In the genomic region with DNA sequence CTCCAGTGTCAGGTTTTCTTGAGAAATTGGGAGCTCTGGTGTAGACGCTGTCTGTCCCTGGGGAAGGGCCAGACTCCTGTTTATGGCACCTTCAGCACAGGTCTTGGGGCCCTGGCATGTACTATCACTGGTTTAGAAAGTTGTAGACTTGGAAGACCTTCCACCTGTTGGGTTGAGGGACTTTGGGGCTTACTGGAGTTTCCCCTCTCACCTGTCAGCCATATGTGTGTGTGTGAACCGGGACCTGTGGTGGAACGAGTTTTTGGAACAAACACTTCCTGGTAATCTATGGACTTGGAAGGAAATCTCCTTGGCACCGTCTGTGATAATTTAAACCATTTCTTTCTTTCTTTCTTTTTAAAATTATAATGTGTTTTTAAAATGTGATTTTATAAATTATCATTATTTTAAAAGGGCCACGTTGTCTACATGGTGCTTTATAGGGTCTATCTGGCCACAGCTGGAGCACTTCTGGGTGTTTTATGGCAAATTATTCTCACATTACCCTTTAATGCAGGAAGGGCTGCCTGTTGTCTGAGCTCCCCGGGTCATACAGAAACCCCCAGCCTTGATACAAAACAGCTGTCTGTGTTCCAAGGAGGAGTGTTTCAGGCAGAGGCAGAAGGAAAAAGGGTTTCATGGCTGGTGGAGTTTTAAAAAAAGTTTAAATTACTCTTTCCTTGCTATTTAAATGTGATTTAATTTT, we compare ENCODE assay signal across 18 mouse cellular contexts.
A peak's percentile ranks its signal among the peaks of the same experiment; 100 is the strongest.
DNase-seq lines count a peak whose midpoint lies in the region; ATAC-seq and TF ChIP-seq lines count a peak whose summit lies in the region.
"Had no signal": no experiment of that assay in that cellular context is flagged by ENCODE, and none has a peak within 500 bp of the region (broad histone marks: within the 10 kb centered on the region; RNA-seq: fewer than 3 reads in every experiment).

No protein-coding gene starts in this region.

- peaks cover 10% of the 10 kb centered on the region for H3K4me1 ChIP-seq in hindbrain, embryonic 11.5 days (replicated peaks; ENCODE audit: control insufficient read depth, insufficient read depth, low read length)
- no peaks in the 10 kb centered on the region for H3K4me1 ChIP-seq in hindbrain, embryonic 16.5 days (ENCODE audit: control insufficient read depth, insufficient read depth, low read depth, low read length)
- H3K4me1 ChIP-seq in lung, embryonic 16.5 days (replicated peaks; ENCODE audit: control insufficient read depth, insufficient read depth, low read length) = peaks cover 2% of the 10 kb centered on the region; the same call in 1 of the 2 replicates
- H3K4me1 ChIP-seq in lung, adult 2 months (ENCODE audit: control insufficient read depth, insufficient read depth, low read length) = no peaks in the 10 kb centered on the region
- peaks cover 46% of the 10 kb centered on the region for H3K4me1 ChIP-seq in embryonic facial prominence, embryonic 13.5 days
- H3K4me1 ChIP-seq in neural tube, embryonic 11.5 days (ENCODE audit: control insufficient read depth, insufficient read depth, low read length) = peaks cover 14% of the 10 kb centered on the region
- H3K4me1 ChIP-seq: liver, embryonic 15.5 days had no signal

- H3K4me3 ChIP-seq in hindbrain, embryonic 11.5 days (ENCODE audit: low read depth, low read length) = no peak overlapping the region
- no peak overlapping the region for H3K4me3 ChIP-seq in hindbrain, embryonic 16.5 days (ENCODE audit: low read length)
- H3K4me3 ChIP-seq in lung, embryonic 16.5 days (ENCODE audit: low read length) = no peak overlapping the region
- no peak overlapping the region for H3K4me3 ChIP-seq in lung, adult 2 months (replicated peaks; ENCODE audit: extremely low read depth, low read depth, low read length)
- no peak overlapping the region for H3K4me3 ChIP-seq in embryonic facial prominence, embryonic 13.5 days
- H3K4me3 ChIP-seq in neural tube, embryonic 11.5 days (ENCODE audit: low read depth, low read length) = no peak overlapping the region
- H3K4me3 ChIP-seq: erythroblast, embryonic 14.5 days; heart, embryonic 15.5 days; hindbrain, embryonic 13.5 days; liver, embryonic 15.5 days; midbrain, embryonic 13.5 days had no signal

- H3K27ac ChIP-seq in hindbrain, embryonic 11.5 days (ENCODE audit: low read depth, low read length) = no peak overlapping the region
- no peak overlapping the region for H3K27ac ChIP-seq in hindbrain, embryonic 16.5 days (ENCODE audit: low read depth, low read length)
- H3K27ac ChIP-seq in lung, embryonic 16.5 days (ENCODE audit: low read length) = no peak overlapping the region
- H3K27ac ChIP-seq in embryonic facial prominence, embryonic 13.5 days = peak overlapping the region; percentile 60; the same call in 1 of the 2 replicates
- no peak overlapping the region for H3K27ac ChIP-seq in neural tube, embryonic 11.5 days (ENCODE audit: low read depth, low read length)
- H3K27ac ChIP-seq: heart, embryonic 15.5 days; hindbrain, embryonic 13.5 days; liver, embryonic 15.5 days; midbrain, embryonic 13.5 days had no signal

- TF ChIP-seq CTCF in lung, adult 2 months (IDR thresholded peaks at IDR 0.05; ENCODE audit: insufficient read depth, low read length) = no peak

- 36% methylated on average over 6 of the region's 6 CpGs for WGBS in hindbrain, embryonic 11.5 days
- 45% methylated on average over 6 of the region's 6 CpGs for WGBS in hindbrain, embryonic 16.5 days
- WGBS in lung, embryonic 16.5 days = 46% methylated on average over 6 of the region's 6 CpGs
- WGBS in lung, adult 2 months = 65% methylated on average over 6 of the region's 6 CpGs
- 14% methylated on average over 6 of the region's 6 CpGs for WGBS in embryonic facial prominence, embryonic 13.5 days
- WGBS in neural tube, embryonic 11.5 days = 27% methylated on average over 6 of the region's 6 CpGs

- no peak overlapping the region for H3K9ac ChIP-seq in hindbrain, embryonic 11.5 days (ENCODE audit: low read depth, low read length)
- H3K9ac ChIP-seq in hindbrain, embryonic 16.5 days (ENCODE audit: low read depth, low read length) = no peak overlapping the region
- no peak overlapping the region for H3K9ac ChIP-seq in lung, embryonic 16.5 days (ENCODE audit: low read length)
- H3K9ac ChIP-seq in embryonic facial prominence, embryonic 13.5 days = no peak overlapping the region
- no peak overlapping the region for H3K9ac ChIP-seq in neural tube, embryonic 11.5 days (ENCODE audit: low read length)
- H3K9ac ChIP-seq: heart, embryonic 15.5 days; hindbrain, embryonic 13.5 days; liver, embryonic 15.5 days; midbrain, embryonic 13.5 days had no signal

- no peaks in the 10 kb centered on the region for H3K9me3 ChIP-seq in hindbrain, embryonic 11.5 days (ENCODE audit: control insufficient read depth, low read length)
- no peaks in the 10 kb centered on the region for H3K9me3 ChIP-seq in hindbrain, embryonic 16.5 days (ENCODE audit: control insufficient read depth, low read length)
- no peaks in the 10 kb centered on the region for H3K9me3 ChIP-seq in lung, embryonic 16.5 days (ENCODE audit: control insufficient read depth, low read length)
- no peaks in the 10 kb centered on the region for H3K9me3 ChIP-seq in embryonic facial prominence, embryonic 13.5 days
- H3K9me3 ChIP-seq in neural tube, embryonic 11.5 days (ENCODE audit: control insufficient read depth, low read length) = no peaks in the 10 kb centered on the region
- H3K9me3 ChIP-seq: heart, embryonic 15.5 days; hindbrain, embryonic 13.5 days; liver, embryonic 15.5 days; midbrain, embryonic 13.5 days had no signal

- DNase-seq in hindbrain, embryonic 11.5 days (ENCODE audit: low spot score) = peak; percentile 34
- no peak for DNase-seq in lung, adult 2 months
- DNase-seq in neural tube, embryonic 11.5 days (ENCODE audit: low spot score) = peak; percentile 35
- DNase-seq in spleen, postnatal 4 days (ENCODE audit: low spot score in 2 of 2) = no peak
- no peak for DNase-seq in heart, postnatal 25 days (ENCODE audit: low spot score)
- DNase-seq: cerebellum, adult 11 months; cerebellum, postnatal 36 days; heart, adult 11 months; layer of hippocampus, postnatal 36 days; lung, postnatal 4 days had no signal

- intact Hi-C loops in heart, postnatal 25 days (cut with DNase I) = no loop called here

- TF ChIP-seq POLR2A in lung, adult 2 months (IDR thresholded peaks at IDR 0.05; ENCODE audit: borderline replicate concordance, extremely low read depth, low read depth, low read length) = no peak

- no peak for ATAC-seq in hindbrain, embryonic 11.5 days (ENCODE audit: low FRiP score)
- ATAC-seq in hindbrain, embryonic 16.5 days = no peak
- ATAC-seq in lung, embryonic 16.5 days (ENCODE audit: low read depth) = peak; percentile 47; the same call in 1 of the 2 replicates
- peak; percentile 60; the same call in 1 of the 2 replicates for ATAC-seq in embryonic facial prominence, embryonic 13.5 days (ENCODE audit: insufficient number of reproducible peaks, insufficient read depth, low FRiP score, low TSS enrichment, low read depth)
- ATAC-seq in neural tube, embryonic 11.5 days (ENCODE audit: insufficient read depth, low FRiP score, low TSS enrichment) = no peak
- ATAC-seq: midbrain, embryonic 13.5 days had no signal

- H3K4me2 ChIP-seq in hindbrain, embryonic 11.5 days (replicated peaks; ENCODE audit: low read depth, low read length) = no peak overlapping the region
- no peak overlapping the region for H3K4me2 ChIP-seq in hindbrain, embryonic 16.5 days (ENCODE audit: low read length)
- H3K4me2 ChIP-seq in lung, embryonic 16.5 days (ENCODE audit: low read depth, low read length) = no peak overlapping the region
- no peak overlapping the region for H3K4me2 ChIP-seq in embryonic facial prominence, embryonic 13.5 days
- no peak overlapping the region for H3K4me2 ChIP-seq in neural tube, embryonic 11.5 days (ENCODE audit: low read depth)
- H3K4me2 ChIP-seq: heart, embryonic 15.5 days; hindbrain, embryonic 13.5 days; liver, embryonic 15.5 days; midbrain, embryonic 13.5 days had no signal

- H3K36me3 ChIP-seq in hindbrain, embryonic 11.5 days (ENCODE audit: control insufficient read depth, insufficient read depth, low read length) = no peaks in the 10 kb centered on the region
- H3K36me3 ChIP-seq in hindbrain, embryonic 16.5 days (ENCODE audit: control insufficient read depth, insufficient read depth, low read length) = no peaks in the 10 kb centered on the region
- no peaks in the 10 kb centered on the region for H3K36me3 ChIP-seq in lung, embryonic 16.5 days (ENCODE audit: control insufficient read depth, insufficient read depth, low read length)
- no peaks in the 10 kb centered on the region for H3K36me3 ChIP-seq in embryonic facial prominence, embryonic 13.5 days
- H3K36me3 ChIP-seq in neural tube, embryonic 11.5 days (ENCODE audit: control insufficient read depth, insufficient read depth, low read length) = no peaks in the 10 kb centered on the region
- H3K36me3 ChIP-seq: heart, embryonic 15.5 days; hindbrain, embryonic 13.5 days; liver, embryonic 15.5 days; midbrain, embryonic 13.5 days had no signal

- H3K27me3 ChIP-seq in hindbrain, embryonic 11.5 days (ENCODE audit: control insufficient read depth, insufficient read depth, low read length) = peaks cover 3% of the 10 kb centered on the region; the same call in 1 of the 2 replicates
- no peaks in the 10 kb centered on the region for H3K27me3 ChIP-seq in hindbrain, embryonic 16.5 days (replicated peaks; ENCODE audit: control insufficient read depth, insufficient read depth, low read length)
- H3K27me3 ChIP-seq in lung, embryonic 16.5 days (ENCODE audit: control insufficient read depth, insufficient read depth, low read depth, low read length) = no peaks in the 10 kb centered on the region
- H3K27me3 ChIP-seq in embryonic facial prominence, embryonic 13.5 days = peaks cover 36% of the 10 kb centered on the region
- no peaks in the 10 kb centered on the region for H3K27me3 ChIP-seq in neural tube, embryonic 11.5 days (ENCODE audit: control insufficient read depth, insufficient read depth, low read length)
- H3K27me3 ChIP-seq: liver, embryonic 15.5 days; midbrain, embryonic 13.5 days had no signal

Comparison
In these comparisons a context has a peak if more than half of its experiments do, and no peak if none do; other contexts are left out.
1. ATAC-seq: peak in lung, embryonic 16.5 days (single experiment) and embryonic facial prominence, embryonic 13.5 days (single experiment); none in hindbrain, embryonic 11.5 days (single experiment), hindbrain, embryonic 16.5 days (single experiment) and neural tube, embryonic 11.5 days (single experiment).
2. DNase-seq: peak in hindbrain, embryonic 11.5 days (single experiment) and neural tube, embryonic 11.5 days (single experiment); none in lung, adult 2 months (single experiment), spleen, postnatal 4 days (0 of 2) and heart, postnatal 25 days (single experiment).